Mouse (Mus musculus) limb, embryonic 11.5 days (tissue): Measurements from ENCODE around the gene Neurl2. TPM values are rescaled to one million over a fixed set of nuclear protein-coding genes. Genes with fewer than 3 reads are reported as not detected.

Experiments used
- ATAC-seq: fragments of 200-750 bp; cut with Nextera tagmentation; 2 replicates; pipeline ENCODE4 v1.8.0; 2017; ENCODE audit warnings: low read depth; ENCODE audit not compliant: insufficient number of reproducible peaks, low FRiP score, low TSS enrichment
- DNase-seq: peaks from one replicate; pipeline ENCODE4 v3.0.0-alpha.2; 2015; ENCODE audit warnings: low spot score
- H3K27ac ChIP-seq: fragments of 300-500 bp; sonication (generic); replicated peaks from 2 replicates; pipeline ENCODE4 v1.5.1; 2014; ENCODE audit warnings: low read depth, mild to moderate bottlenecking, low read length
- H3K27me3 ChIP-seq: fragments of 300-500 bp; sonication (generic); 2 replicates; pipeline ENCODE4 v1.6.1; 2014; ENCODE audit warnings: mild to moderate bottlenecking, low read length, mixed read lengths; ENCODE audit not compliant: control insufficient read depth, insufficient read depth
- H3K36me3 ChIP-seq: fragments of 300-500 bp; sonication (generic); 2 replicates; pipeline ENCODE4 v1.6.1; 2014; ENCODE audit warnings: mild to moderate bottlenecking, low read length, moderate library complexity, mixed read lengths; ENCODE audit not compliant: control insufficient read depth, insufficient read depth
- H3K4me1 ChIP-seq: fragments of 300-500 bp; sonication (generic); 2 replicates; pipeline ENCODE4 v1.6.1; 2014; ENCODE audit warnings: low read length, mixed read lengths; ENCODE audit not compliant: control insufficient read depth, insufficient read depth
- H3K4me2 ChIP-seq: fragments of 300-500 bp; sonication (generic); 2 replicates; pipeline ENCODE4 v1.6.1; 2014; ENCODE audit warnings: low read depth, mild to moderate bottlenecking, moderate library complexity; ENCODE audit not compliant: severe bottlenecking
- H3K4me3 ChIP-seq: fragments of 300-500 bp; sonication (generic); 2 replicates; pipeline ENCODE4 v1.5.1; 2014; ENCODE audit warnings: low read depth, low read length
- H3K9ac ChIP-seq: fragments of 300-500 bp; sonication (generic); 2 replicates; pipeline ENCODE4 v1.6.1; 2014; ENCODE audit warnings: mild to moderate bottlenecking, low read length
- H3K9me3 ChIP-seq: fragments of 300-500 bp; sonication (generic); 2 replicates; pipeline ENCODE4 v1.6.1; 2016; ENCODE audit warnings: low read length; ENCODE audit not compliant: control insufficient read depth
- WGBS: fragments of 180-500 bp; shearing (Covaris S2); extraction: QIAGEN DNeasy Blood & Tissue Kit; methylation state at CpG from one replicate; pipeline ENCODE4 v1.1.7; 2014; 5-methylcytosine and 5-hydroxymethylcytosine counted together
- polyA plus RNA-seq: library from polyadenylated mRNA; unstranded; fragments of >200 nt; fragmentation: Nextera tagmentation; extraction: Ambion mirVana; gene quantifications from 2 replicates; pipeline ENCODE4 v1.2.1, GENCODE M21; 2014

The Neurl2 gene
- polyA plus RNA-seq, 1 experiment from 2014 or later, result 5.9 TPM

DNA sequence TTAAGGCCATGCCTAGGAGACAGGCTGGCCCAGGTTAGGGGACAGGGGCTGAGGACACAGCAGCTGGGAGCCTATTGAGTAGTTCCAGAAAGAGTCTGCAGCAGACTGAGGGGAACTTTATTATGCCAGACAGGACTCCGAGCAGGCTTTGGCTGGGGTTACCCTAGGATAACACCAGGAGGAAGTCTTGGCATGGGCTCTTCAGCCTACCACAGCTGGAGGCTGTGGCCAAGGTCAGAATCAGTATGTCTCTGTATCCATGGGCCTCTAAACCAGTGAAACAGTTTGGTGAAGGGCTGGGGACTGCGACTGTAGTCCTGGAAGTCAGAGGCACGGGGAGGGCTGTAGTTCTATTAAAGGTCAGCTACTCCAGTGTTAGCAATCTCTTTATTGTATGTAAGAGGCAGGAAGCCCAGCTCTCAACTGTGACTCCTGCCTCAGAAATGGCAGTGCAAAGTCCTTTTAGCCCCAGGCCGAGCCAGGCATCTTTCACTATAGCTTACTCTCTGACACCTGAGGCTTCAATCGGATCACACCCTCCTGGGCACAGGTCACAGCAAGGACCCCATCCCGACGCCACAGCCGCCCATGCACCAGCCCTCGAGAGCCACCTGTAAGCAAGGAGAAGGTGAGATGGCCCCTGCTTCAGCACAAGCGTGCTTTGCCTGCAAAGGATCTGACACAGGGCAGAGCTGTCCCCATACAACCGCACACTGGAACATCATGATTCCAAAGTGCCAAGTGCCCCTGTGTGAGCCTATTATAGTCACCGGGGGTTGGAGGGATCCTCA is 40.7 kb downstream of the Neurl2 start:
- 0 out of 2 replicates have a peak, but pooled peaks cover 2% of the 10 kb centered on the region for H3K4me1 ChIP-seq
- no peak for DNase-seq
- no peak overlapping the region for H3K27ac ChIP-seq
- H3K36me3 ChIP-seq, result no peaks in the 10 kb centered on the region; the same call in 1 of the 2 replicates
- 93% methylated on average over 12 of the region's 12 CpGs for WGBS
- ATAC-seq, result no peak
- no peak overlapping the region for H3K4me3 ChIP-seq
- H3K9me3 ChIP-seq, result no peaks in the 10 kb centered on the region
- no peak overlapping the region; the same call in 1 of the 2 replicates for H3K4me2 ChIP-seq
- no peaks in the 10 kb centered on the region for H3K27me3 ChIP-seq
- no peak overlapping the region for H3K9ac ChIP-seq

DNA sequence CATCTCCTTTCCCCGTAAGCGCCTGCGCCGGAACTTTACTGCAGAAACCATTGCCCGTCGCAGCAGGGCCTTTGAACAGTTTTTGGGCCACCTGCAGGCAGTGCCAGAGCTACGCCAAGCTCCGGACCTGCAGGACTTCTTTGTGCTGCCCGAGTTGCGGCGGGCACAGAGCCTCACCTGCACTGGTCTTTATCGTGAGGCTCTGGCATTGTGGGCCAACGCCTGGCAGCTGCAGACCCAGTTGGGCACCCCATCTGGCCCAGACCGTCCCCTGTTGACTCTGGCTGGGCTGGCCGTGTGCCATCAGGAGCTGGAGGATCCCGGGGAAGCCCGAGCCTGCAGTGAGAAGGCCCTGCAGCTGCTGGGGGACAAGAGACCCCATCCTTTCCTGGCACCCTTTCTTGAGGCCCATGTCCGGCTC is 41.4 kb downstream of the Neurl2 start:
- WGBS, result 95% methylated on average over 18 of the region's 18 CpGs
- Histone ChIP-seq H3K4me1 (0 out of 2 replicates have a peak, but pooled peaks cover 2% of the 10 kb centered on the region), H3K36me3 (no peaks in the 10 kb centered on the region; the same call in 1 of the 2 replicates), H3K9ac (no peak overlapping the region), H3K4me3 (no peak overlapping the region), H3K4me2 (no peak overlapping the region), H3K9me3 (no peaks in the 10 kb centered on the region), H3K27me3 (no peaks in the 10 kb centered on the region), H3K27ac (no peak overlapping the region)
- no peak for DNase-seq
- ATAC-seq, result no peak

DNA sequence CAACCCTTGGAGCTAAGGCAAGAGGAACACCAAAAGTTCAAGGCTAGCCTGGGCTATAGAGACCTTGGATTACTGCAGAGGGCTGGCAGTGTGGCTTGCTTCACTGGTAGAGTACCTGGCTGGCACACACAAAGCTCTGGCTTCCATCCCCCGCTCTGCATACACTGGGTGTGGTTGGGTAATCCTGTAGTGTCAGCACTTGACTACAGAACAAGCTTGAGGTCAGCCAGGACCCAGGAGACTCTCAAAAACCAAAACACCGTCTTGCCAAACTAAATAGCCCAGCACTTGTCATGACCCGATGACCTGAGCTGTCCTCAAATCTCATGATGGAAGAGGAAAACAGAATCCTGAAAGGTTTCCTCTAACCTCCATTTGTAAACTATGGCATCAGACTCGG is 42.8 kb downstream of the Neurl2 start:
- Histone ChIP-seq H3K9me3 (no peaks in the 10 kb centered on the region), H3K4me1 (0 out of 2 replicates have a peak, but pooled peaks cover 2% of the 10 kb centered on the region), H3K36me3 (no peaks in the 10 kb centered on the region; the same call in 1 of the 2 replicates), H3K27ac (no peak overlapping the region), H3K9ac (no peak overlapping the region), H3K27me3 (no peaks in the 10 kb centered on the region), H3K4me2 (no peak overlapping the region), H3K4me3 (no peak overlapping the region)
- no peak for DNase-seq
- ATAC-seq, result no peak
- 81% methylated on average over 4 of the region's 4 CpGs for WGBS

DNA sequence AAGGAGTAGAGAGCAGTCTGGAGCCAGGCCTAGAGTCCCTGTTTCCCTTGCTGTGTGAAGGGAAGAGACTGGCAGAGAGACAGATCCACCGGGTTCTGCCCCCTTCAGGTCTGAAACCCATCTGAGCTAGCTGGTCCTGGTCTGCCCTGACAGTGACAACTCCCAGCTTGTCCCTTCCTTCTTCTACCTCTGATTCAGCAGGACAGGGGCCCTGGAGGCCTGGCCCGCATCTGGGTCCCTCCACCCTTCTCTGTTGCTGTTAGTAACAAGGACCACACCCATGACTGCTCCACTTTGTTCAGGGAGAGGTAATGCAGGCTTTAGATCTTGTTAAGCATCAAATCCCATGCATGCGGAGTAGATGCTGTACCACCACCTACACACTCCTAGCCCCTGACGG is 44.8 kb downstream of the Neurl2 start:
- H3K9ac ChIP-seq, result no peak overlapping the region
- no peaks in the 10 kb centered on the region; the same call in 1 of the 2 replicates for H3K36me3 ChIP-seq

DNA sequence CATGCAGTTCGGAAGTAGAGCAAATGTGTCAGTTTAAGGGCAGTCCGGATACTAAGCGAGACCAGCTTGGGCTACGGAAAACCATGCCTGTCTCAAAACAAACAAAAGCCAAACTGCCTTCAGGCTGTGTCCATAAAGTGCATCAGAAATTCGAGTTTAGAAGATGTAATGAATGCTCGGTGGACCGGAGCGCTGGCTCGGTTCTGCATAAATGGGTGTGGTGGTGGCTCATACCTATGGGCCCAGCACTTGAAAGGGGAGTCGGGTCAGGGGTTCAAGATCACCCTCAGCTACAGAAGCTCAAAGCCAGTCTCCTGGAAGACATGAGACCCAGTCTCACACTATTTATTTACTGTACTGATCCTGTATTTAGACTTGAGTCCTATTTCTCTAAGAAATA is 45.5 kb downstream of the Neurl2 start:
- Histone ChIP-seq H3K36me3 (no peaks in the 10 kb centered on the region; the same call in 1 of the 2 replicates), H3K4me3 (no peak overlapping the region), H3K27ac (no peak overlapping the region), H3K4me2 (no peak overlapping the region), H3K9me3 (no peaks in the 10 kb centered on the region), H3K9ac (no peak overlapping the region), H3K27me3 (no peaks in the 10 kb centered on the region), H3K4me1 (0 out of 2 replicates have a peak, but pooled peaks cover 2% of the 10 kb centered on the region)
- ATAC-seq (no peak), DNase-seq (no peak)
- WGBS, result 83% methylated on average over 10 of the region's 10 CpGs

More for the DNA sequence above, 44.8 kb downstream of the Neurl2 start:
- no peak for ATAC-seq
- Histone ChIP-seq H3K4me1 (0 out of 2 replicates have a peak, but pooled peaks cover 2% of the 10 kb centered on the region), H3K27ac (no peak overlapping the region), H3K9me3 (no peaks in the 10 kb centered on the region), H3K4me3 (no peak overlapping the region), H3K27me3 (no peaks in the 10 kb centered on the region), H3K4me2 (no peak overlapping the region)
- no peak for DNase-seq
- 77% methylated on average over 4 of the region's 4 CpGs for WGBS

DNA sequence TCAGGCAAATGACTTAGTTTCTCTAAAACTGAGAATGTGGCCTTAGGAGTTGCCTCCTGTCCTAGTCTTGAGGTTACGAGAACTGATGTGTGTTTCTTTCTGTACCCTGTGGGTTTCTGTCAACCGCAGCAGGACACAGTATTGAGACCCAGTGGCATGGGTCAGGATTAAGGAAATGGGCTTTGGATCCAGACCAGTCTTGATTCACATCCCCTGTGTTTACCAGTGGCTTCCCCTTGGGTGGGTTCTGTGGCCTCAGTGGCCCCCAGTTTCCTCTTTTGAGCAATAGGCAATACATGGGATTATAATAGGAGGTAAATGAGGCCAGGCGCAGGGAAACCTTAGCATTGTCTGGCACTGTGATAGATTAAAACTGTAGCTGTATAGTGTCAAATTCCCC is 46.2 kb downstream of the Neurl2 start:
- Histone ChIP-seq H3K36me3 (no peaks in the 10 kb centered on the region), H3K4me1 (0 out of 2 replicates have a peak, but pooled peaks cover 2% of the 10 kb centered on the region), H3K27me3 (no peaks in the 10 kb centered on the region), H3K9ac (no peak overlapping the region), H3K27ac (no peak overlapping the region), H3K4me3 (no peak overlapping the region), H3K4me2 (peak overlapping the region; percentile 93), H3K9me3 (no peaks in the 10 kb centered on the region)
- no peak for ATAC-seq
- 86% methylated on average over 3 of the region's 3 CpGs for WGBS
- no peak for DNase-seq

DNA sequence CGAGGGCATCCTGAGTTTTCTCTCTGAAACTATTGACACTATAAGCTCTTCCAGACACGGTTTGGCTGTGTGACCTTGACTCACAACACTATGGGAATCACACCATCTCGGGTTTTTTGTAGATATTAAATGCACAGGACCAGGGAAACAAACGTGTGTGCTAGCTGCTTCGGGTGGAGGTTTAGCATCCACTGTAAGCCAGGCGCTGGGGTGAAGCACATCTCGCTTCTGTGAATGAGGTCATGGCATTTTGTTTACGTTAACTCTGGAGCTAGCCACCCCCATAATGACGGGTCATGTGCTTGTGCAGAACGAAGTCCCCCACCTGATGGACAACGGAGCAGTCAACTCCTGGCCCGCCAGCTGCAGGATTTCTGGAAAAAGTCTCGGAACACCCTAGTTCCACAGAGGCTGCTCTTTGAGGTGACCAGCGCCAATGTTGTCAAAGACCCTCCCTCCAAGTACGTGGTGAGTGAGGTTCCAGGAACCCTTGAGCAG is 46.8 kb downstream of the Neurl2 start:
- Histone ChIP-seq H3K4me3 (peak overlapping the region; percentile 64), H3K9ac (peak overlapping the region; percentile 68), H3K36me3 (no peaks in the 10 kb centered on the region), H3K27ac (no peak overlapping the region), H3K4me1 (0 out of 2 replicates have a peak, but pooled peaks cover 2% of the 10 kb centered on the region), H3K4me2 (peak overlapping the region; percentile 93), H3K9me3 (no peaks in the 10 kb centered on the region), H3K27me3 (no peaks in the 10 kb centered on the region)
- no peak for DNase-seq
- 9% methylated on average over 15 of the region's 15 CpGs for WGBS
- ATAC-seq, result no peak

DNA sequence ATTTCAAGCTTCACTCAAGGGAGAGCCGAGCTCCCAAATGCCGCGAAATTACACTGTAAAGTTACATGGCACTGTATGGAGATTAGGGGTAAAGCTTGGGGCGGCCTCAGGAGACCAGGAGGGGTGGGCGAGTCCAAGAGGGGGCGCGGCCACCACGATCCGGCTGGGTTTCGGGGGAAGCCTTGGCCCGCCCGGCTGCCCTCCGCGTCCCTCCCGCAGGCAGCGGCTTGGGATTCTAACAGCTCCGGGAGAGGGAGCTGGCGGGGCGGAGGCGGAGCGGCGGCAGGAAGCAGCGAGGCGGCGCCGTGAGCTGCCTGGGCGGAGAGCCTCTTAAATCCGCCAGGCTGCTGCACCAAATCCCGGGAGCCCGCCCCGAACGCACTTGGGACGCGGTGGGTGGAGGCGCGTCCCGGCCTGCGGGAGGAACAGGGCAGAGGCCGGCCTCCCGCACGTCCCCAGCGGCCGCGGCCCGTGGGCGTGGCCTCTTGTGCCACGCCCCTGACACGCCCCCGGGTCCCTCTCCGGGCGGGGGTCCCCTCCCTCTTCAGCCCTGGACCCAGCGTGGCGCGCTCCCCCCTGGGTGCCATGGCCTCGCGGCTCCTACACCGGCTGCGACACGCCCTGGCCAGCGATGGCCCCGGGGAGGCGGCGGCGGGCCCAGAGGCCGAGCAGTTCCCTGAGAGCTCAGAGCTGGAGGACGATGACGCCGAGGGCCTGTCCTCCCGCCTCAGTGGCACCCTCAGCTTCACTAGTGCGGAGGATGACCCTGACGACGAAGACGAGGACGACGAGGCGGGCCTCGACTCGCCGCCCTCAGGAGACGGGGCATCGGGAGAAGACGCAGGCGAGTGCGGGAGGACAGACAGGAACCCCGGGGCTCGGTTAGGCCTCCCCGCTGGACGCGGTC is 47.5 kb downstream of the Neurl2 start, which contains the start of gene Snx21:
Gene Snx21, plus strand, starts transcription at position 343 of the 907 bp plus-strand sequence.
- Histone ChIP-seq H3K4me2 (peak within 1 kb of the TSS; percentile 93), H3K36me3 (no peaks in the 10 kb centered on the region), H3K27me3 (no peaks in the 10 kb centered on the region), H3K27ac (peak within 1 kb of the TSS; percentile 45; the same call in 1 of the 2 replicates), H3K4me3 (peak within 1 kb of the TSS; percentile 64), H3K4me1 (0 out of 2 replicates have a peak, but pooled peaks cover 2% of the 10 kb centered on the region), H3K9ac (peak within 1 kb of the TSS; percentile 68), H3K9me3 (no peaks in the 10 kb centered on the region)
- under 1% methylated on average over 73 of the region's 89 CpGs for WGBS
- ATAC-seq (peak; percentile 89), DNase-seq (peak; percentile 89)
